Mouse (Mus musculus): Measurements from ENCODE around the gene Camta1.

Gene Camta1

GRCm38 (mm10) chr4:151282103-151282502, 579.6 kb downstream of the Camta1 start:
- DNase-seq (ENCODE audit: low read depth, low spot score) = no peak

- DNase-seq (ENCODE audit: low read depth, low spot score) = no peak
These were observed 586.4 kb downstream of the Camta1 start for GRCm38 (mm10) chr4:151275292-151275691.

GRCm38 (mm10) chr4:151263786-151264414, 597.8 kb downstream of the Camta1 start:
- DNase-seq (ENCODE audit: low read depth, low spot score) = no peak

GRCm38 (mm10) chr4:151263052-151263451, 598.6 kb downstream of the Camta1 start:
- no peak for DNase-seq (ENCODE audit: low read depth, low spot score)

GRCm38 (mm10) chr4:151256622-151257021, 605.1 kb downstream of the Camta1 start:
- no peak for DNase-seq (ENCODE audit: low read depth, low spot score)

GRCm38 (mm10) chr4:151250824-151251223, 610.9 kb downstream of the Camta1 start:
- no peak for DNase-seq (ENCODE audit: low read depth, low spot score)

- no peak for DNase-seq (ENCODE audit: low read depth, low spot score)
These were observed 616.4 kb downstream of the Camta1 start for GRCm38 (mm10) chr4:151245068-151245797.

- no peak for DNase-seq (ENCODE audit: low read depth, low spot score)
These were observed 618.2 kb downstream of the Camta1 start for GRCm38 (mm10) chr4:151243445-151243844.

- DNase-seq (ENCODE audit: low read depth, low spot score) = no peak
These were observed 618.9 kb downstream of the Camta1 start for GRCm38 (mm10) chr4:151242751-151243150.

- no peak for DNase-seq (ENCODE audit: low read depth, low spot score)
These were observed 621.2 kb downstream of the Camta1 start for GRCm38 (mm10) chr4:151240465-151240864.

GRCm38 (mm10) chr4:151238970-151239684, 622.5 kb downstream of the Camta1 start:
- DNase-seq (ENCODE audit: low read depth, low spot score) = no peak

GRCm38 (mm10) chr4:151237501-151237900, 624.2 kb downstream of the Camta1 start:
- no peak for DNase-seq (ENCODE audit: low read depth, low spot score)

- DNase-seq (ENCODE audit: low read depth, low spot score) = no peak
These were observed 626.7 kb downstream of the Camta1 start for GRCm38 (mm10) chr4:151234981-151235380.

GRCm38 (mm10) chr4:151232028-151232427, 629.6 kb downstream of the Camta1 start:
- DNase-seq (ENCODE audit: low read depth, low spot score) = no peak

GRCm38 (mm10) chr4:151229073-151229472, 632.6 kb downstream of the Camta1 start:
- no peak for DNase-seq (ENCODE audit: low read depth, low spot score)

- DNase-seq (ENCODE audit: low read depth, low spot score) = no peak
These were observed 635.2 kb downstream of the Camta1 start for GRCm38 (mm10) chr4:151226496-151226895.

GRCm38 (mm10) chr4:151224017-151224416, 637.7 kb downstream of the Camta1 start:
- no peak for DNase-seq (ENCODE audit: low read depth, low spot score)

- DNase-seq (ENCODE audit: low read depth, low spot score) = no peak
These were observed 638.2 kb downstream of the Camta1 start for GRCm38 (mm10) chr4:151223263-151223996.

GRCm38 (mm10) chr4:151222635-151223034, 639.0 kb downstream of the Camta1 start:
- DNase-seq (ENCODE audit: low read depth, low spot score) = no peak

- DNase-seq (ENCODE audit: low read depth, low spot score) = no peak
These were observed 645.0 kb downstream of the Camta1 start for GRCm38 (mm10) chr4:151216553-151217292.

GRCm38 (mm10) chr4:151215866-151216265, 645.8 kb downstream of the Camta1 start:
- no peak for DNase-seq (ENCODE audit: low read depth, low spot score)

Measured in brain, embryonic 18.5 days (tissue).